Mouse (Mus musculus) right cerebral cortex, postnatal 25 days (tissue): ENCODE data around the gene Zfp874a.
"Not testable (repeated sequence)": the region's sequence is repeated elsewhere in the genome, so short reads cannot be mapped to it uniquely, and the experiment has no call there.

Experiments
- DNase-seq: peaks from one replicate; pipeline ENCODE4 v3.0.0; 2022

Zfp874a gene

DNA sequence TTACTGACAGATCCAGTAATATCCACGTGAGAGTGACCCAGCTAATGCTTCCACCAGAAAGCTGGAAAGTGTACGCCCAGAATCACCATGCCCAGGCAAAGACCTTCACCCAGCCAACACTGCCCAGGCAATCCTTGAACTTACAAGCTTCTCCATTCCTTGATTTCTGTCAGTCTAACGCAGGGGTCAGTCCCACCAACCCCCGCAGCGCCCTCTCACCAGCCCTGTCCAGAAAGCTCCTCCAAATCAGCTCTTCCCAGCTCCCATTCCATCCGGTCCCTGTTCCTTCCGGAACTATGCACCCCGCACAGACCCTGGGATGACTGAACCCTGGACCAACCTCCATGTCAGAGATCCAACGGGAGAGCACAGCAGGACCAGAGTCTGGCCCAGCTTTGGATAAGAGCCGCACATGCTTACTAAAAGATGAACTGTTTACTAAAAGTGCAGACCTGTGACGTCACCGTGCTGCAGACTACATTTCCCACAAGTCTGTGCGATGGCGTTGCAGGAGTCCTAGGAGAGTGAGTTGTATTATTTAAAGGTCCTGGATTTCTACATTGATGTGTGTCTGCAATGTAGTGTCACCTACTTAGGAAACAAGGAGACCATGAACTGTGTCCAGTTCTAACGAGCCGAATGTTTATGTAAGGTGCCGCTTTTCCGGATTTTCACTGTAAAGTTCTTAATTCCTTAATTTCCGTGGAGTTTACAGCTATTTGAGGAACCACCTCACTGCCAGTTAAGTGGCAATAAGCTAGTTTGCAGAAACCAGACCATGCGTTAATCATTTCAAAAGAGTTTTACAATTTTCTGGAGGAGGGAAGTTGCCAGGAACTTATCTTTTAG is at the start of gene Zfp874a:
Zfp874a (minus strand) TSS at position 453 of the 849 bp plus-strand sequence.
- DNase-seq: peak; percentile 88

DNA sequence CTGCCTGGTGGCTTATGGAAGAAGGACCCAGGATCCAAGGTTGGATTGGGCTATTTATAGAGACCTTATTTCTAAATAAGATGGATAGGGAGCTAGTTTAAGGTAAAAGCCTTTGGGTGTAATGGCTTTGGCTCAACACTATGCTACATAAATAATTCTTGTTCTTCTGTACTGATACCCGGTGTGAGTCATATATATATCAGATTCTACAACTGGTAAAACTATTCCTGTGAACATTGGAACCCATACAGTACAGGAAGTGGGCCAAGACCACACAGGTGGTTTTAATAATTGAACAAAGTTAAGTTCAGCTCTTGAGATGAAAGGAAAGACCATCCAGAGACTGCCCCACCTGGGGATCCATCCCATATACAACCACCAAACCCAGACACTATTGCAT is 49.5 kb upstream of the Zfp874a start:
- no peak for DNase-seq

DNA sequence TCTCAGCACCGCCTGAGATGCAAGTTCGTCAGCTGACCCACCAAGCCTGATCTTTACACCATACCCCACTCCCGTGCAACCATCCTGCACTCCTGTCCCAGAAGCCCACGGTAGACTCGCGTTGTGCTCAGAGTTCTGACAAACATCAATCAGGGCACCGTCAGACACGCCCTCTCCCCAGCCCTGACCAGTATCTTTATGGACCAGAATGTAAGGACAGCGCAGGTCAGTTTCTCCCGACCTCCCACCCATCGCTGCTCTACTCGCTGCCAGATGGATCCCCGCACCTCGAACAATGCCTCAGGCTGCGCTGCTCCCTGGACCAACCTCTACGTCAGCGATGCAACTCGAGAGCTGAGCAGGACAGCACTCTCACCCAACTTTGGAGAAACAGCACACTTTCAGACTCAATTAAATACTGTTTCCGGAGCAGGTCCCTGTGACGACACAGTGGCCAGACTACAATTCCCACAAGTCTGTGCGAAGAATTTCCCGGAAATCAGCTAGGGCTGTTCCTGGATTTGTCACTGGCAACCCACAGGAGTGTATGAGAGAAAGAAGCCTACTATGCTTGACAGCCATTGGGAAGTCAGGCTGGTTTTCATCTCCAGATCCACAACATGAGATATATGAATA is 48.8 kb upstream of the Zfp874a start, which contains the start of gene Zfp58:
Zfp58 (minus strand) TSS at position 472 of the 636 bp plus-strand sequence.
- DNase-seq: peak; percentile 83

DNA sequence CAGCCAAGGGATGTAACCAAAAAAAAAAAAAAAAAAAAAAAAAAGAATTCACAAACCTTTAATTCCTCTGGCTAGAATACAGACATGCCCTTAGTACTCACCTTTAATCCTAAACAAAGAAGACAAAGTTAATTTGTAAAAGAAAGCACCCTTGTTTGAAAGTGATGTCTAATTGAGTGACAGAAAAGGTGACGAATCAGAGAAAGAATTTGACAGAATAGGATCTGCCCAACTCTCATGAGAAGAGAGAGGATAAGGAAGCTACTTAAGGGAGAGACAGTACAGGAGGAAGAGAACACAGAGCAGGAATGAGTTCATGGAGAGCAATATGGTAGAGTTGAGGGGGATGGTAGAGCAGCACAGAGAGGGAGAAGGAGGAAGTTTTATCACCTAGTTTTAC is 44.2 kb upstream of the Zfp874a start:
- DNase-seq: no peak

DNA sequence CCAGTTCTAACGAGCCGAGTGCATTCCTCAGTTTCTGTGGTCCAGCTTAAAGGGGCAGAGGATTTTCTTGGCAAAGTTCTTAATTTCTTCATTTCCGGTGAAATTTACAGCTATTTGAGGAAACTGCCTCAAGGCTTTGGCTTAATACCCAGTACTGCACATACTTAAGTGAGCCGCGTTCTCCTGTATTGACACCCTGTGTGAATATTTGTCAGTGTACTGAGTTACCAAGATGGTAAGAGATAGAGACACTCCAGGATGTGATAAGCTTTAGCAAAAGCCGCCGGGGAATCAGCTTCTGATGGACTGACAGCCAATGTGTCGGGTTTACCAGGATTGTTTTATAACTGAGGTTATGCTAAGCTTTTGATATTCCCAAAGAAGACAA is 33.0 kb upstream of the Zfp874a start:
- no peak for DNase-seq

DNA sequence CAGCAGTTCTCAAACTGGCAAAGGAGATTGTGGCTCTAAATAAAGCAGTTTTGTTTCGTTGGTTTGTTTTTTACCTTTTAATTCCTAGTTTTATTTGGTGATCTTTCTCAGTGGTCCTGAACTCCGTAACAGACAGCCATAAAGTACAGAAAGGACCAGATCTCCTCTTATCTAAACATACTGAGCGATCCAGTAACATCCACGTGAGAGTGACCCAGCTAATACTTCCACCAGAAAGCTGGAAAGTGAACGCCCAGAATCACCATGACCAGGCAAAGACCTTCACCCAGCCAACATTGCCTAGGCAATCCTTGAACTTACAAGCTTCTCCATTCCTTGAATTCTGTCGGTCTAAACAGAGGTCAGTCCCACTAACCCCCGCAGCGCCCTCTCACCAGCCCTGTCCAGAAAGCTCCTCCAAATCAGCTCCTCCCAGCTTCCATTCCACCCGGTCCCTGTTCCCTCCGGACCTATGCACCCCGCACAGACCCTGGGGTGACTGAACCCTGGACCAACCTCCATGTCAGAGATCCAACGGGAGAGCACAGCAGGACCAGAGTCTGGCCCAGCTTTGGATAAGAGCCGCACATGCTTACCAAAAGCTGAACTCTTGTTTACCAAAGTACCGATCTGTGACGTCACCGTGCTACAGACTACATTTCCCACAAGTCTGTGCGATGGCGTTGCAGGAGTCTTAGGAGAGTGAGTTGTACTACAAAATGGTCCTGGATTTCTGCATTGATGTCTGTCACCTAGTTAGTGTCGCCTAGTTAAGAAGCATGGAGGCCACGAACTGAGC is 32.4 kb upstream of the Zfp874a start, which contains the start of gene Zfp874b:
Zfp874b (minus strand) TSS at position 634 of the 799 bp plus-strand sequence.
- DNase-seq: peak; percentile 86

DNA sequence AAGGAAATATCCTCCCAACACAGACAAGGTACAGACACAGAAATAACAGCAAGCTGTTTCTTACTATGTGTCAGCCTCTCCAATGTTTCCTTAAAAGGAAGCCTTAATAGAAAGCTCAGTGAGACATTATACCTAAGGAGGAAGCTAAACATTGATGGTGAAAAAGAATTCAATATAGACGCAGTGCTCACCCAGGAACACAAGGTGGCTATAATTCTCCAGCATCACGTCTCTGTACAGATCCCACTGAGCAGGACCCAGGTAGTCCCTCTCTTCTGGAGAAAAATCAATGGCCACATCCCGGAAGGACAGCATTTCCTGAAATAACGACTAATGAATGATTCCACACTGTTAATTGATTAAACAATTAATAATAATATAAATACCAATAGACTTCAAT is 30.1 kb upstream of the Zfp874a start:
- DNase-seq: no peak

DNA sequence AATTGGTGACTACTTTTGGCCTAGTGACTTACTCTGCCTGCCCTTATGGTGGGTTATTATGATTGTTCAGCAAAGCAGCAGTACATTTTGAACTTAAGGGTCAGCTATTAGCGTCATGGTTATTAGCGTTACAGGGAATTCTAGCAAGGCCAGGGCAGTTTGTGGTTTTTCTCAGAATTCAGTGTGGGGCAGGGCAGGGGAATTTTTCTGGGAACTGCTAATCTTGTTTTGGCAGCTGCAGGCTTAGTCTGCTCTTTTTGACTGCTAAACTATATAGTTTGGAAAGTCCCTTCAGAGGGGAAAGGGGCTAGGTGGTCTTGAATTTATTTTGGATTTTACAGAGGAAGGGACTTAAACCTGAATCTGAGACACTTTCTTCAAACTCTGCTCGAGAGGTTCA is 17.9 kb upstream of the Zfp874a start:
- DNase-seq: no peak

DNA sequence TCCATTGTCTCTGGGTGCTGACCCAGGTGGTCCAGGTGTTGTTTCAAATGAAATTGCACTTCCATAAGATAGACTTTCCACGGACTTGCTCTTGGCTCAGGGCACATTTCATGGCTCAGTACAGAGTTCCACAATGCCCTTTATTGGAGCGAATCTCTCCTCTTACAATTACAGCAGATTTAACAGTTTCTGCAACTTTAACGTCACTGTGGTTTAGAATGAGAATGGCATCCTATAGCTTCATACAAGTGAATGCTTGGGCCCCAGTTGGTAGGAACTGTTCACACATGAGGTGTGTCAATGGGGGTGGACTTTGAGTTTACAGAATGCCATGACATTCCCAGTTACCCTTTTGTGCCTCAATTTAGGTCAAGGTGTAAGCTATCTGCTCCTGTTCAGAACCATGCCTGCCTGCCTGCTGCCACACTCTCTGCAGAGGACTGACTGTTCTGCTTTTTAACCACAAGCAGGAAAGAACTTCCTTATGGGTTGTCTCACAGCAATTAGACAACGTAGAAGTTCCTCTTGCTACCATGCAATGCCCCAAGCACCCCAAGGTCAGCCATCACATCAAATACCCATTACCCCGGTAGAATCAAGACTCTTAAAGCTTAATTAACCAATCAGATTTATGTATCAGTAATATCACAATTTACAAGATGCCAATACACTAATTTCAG is 12.2 kb upstream of the Zfp874a start:
- not testable (repeated sequence) for DNase-seq

DNA sequence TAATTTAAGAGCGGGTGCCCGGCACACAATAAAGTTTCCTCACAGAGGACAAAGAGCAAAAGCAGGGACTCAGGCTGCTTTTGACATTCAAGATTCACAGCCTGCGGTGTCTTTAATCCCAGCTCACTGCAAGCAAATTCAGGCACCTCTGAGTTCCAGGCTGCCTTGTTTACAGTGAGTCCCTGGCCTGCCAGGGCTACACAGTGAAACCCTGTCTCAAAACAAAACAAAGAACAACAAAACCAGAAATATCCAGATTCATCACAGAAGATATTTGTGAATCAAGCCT is 541 bp upstream of the Zfp874a start:
- DNase-seq: no peak

DNA sequence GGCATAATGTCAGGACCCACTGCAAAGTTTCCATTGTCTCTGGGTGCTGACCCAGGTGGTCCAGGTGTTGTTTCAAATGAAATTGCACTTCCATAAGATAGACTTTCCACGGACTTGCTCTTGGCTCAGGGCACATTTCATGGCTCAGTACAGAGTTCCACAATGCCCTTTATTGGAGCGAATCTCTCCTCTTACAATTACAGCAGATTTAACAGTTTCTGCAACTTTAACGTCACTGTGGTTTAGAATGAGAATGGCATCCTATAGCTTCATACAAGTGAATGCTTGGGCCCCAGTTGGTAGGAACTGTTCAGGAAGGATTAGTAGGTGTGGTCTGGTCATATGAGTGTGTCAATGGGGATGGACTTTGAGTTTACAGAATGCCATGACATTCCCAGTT is 14.3 kb downstream of the Zfp874a start:
- not testable (repeated sequence) for DNase-seq

DNA sequence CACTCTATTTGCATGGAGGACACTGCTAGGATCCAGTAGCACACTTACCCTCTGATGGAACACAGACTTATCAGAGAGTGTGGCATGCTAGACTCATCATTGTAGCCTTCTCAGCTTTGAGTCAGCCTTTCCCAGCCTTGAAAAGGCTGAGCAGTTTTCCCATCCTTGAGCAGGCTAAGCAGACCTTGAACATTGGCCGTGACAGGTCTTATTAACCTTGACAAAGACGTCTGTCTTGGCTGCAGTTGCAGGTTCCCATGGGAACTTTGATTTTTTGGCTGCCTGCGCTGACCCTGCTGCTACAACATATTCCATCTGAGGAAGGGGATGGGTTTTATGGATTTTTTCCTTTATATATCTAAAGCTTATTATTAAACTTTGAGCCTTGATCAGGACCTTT is 23.3 kb downstream of the Zfp874a start:
- no peak for DNase-seq

DNA sequence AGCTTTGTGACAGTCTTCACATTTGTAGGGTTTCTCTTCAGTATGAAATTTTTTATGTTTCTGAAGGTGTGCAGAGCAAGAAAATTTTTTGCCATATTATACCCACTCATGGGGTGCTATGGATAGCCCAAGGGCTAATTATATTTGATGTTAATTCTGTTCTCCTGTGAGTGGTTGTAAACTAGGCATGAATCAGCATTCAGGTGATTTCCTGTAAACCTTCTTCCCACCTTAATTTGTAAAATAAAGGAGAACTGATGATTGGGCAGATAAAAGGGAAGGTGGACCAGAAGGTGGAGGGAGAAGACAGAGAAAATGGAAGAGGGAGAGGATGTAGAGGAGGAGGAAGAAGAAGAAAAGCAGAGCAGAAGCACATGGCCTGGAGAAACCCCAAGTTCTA is 25.7 kb downstream of the Zfp874a start:
- DNase-seq: not testable (repeated sequence)

DNA sequence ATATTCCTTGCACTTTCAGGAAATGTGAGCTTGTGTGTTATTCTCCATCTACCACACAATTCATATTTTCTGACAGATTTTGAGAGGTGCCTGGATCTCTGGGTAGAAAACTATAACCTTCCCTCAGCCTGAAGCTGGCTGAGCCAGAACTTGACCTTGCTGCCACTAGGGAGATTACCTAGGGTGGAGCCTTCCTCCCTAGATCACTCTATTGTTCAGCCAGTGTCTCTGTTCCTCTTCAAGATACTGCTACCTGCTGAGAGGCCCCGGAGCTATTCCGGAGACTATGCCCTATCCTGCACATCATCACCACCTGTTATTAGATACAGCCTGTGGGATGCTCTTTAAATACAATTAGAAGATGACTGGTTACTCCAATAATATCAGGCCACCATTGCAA is 28.9 kb downstream of the Zfp874a start:
- DNase-seq: not testable (repeated sequence)

DNA sequence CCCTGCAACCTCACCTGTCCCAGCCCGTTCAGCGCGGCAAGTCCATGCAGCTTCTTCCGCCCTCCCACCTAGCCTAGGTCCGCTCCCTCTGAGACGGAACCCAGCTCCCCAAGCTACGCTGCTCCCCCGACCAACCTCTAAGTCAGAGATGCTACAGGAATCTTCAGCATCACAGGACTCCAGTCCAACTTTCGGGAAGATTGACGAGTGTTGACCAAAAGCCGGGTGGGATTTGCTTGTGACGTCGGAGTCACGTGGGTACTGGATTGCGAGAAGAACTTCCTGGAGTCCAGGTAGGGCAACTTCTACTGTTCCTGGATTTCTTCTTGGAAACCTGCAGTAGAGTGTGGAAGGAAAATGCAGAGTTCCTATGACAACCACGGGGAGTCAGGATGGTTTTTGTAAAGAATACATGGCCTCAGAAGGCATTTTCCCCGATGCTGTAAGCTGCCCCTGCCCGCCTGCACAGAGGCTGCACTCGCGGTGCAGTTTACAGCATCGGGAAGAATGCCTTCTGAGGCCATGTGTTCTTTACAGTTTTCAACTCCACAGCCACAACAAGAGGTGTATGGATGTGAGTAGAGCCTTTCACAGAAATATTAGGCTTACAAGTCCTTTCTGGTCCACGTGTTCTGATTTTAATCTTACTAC is 30.1 kb downstream of the Zfp874a start, which contains the start of gene Zfp459:
Zfp459 (minus strand) TSS at position 212 of the 651 bp plus-strand sequence.
- DNase-seq: peak; percentile 54

DNA sequence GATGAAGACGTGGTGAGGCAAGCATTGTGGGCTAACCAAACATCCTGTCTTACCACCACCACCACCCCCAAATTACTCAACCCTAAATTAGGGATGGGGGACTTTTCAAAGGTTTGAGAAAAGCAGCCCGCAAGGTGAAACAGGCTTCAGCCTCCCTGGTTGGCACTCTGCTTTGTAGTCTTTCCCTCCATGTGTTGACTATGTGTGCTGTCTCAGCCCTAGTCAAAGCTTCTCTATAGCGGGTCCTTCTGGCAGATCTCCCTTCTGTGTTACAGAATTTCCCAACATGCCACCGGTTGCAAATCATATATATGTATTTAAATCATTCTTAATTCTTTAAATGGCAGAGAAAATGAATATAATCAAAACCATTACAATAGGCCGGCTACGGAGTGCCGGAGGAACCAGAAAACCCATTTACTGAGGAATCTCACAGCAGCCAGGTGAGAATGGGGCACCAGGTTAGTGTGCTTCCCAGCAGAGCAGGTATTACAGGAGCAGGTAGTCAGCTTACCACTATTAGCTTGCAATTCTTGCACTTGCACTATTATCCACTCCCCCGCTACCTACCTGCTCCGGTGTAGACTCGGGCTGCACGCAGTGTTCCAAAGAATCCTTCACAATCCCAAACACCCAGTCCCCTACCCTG is 30.7 kb downstream of the Zfp874a start:
- peak; percentile 19 for DNase-seq

DNA sequence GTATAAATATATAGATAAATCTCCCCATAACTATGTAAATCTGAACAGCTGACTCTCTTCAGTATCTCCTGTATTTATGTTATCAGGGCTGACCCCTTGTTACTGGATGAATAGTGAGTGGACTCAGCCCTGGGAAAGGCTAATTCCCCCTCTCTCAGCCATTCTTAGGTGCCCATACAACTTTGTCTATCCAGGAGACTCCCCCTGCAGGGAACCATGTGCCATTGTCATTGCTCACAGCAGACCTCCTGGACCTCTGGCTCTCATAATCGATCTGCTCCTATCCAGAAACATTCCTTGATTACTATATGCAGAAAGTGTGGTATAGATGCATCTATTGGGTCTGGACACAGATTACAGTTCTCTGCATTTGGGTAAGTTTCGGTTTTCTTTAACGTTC is 34.6 kb downstream of the Zfp874a start:
- DNase-seq: no peak

DNA sequence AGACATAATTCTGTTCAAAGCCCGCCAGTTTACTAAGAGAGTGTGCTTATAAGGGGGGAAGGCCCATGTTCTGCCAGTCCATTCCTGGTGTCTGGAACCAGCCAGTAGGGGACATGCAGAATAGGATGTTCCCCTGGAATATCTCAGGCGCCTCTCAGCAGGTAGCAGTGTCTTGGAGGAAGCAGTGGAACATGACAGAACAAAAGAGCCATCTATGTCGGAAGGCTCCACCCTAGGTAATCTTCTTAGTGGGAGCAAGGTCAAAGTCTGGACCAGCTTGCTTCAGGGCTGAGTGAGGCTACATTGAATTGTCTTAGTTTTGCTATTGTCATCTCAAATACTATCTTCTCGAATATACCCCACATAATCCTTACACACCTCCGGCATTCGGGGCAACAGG is 35.7 kb downstream of the Zfp874a start:
- DNase-seq: no peak

DNA sequence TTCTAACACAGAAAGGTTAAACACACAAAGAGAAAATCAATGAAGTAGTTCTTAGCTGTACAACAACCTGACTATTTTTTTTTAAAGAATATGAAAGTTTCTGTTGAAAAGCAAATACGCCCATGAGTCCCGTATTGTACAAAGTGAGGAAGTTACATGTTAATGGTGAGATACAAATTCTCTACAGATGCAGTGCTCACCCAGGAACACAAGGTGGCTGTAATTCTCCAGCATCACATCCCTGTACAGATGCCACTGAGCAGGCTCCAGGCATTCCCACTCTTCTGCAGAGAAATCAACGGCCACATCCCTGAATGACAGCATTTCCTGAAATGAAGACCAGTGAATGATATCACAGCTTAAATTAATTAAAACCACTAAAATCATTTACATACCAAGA is 37.8 kb downstream of the Zfp874a start:
- not testable (repeated sequence) for DNase-seq

DNA sequence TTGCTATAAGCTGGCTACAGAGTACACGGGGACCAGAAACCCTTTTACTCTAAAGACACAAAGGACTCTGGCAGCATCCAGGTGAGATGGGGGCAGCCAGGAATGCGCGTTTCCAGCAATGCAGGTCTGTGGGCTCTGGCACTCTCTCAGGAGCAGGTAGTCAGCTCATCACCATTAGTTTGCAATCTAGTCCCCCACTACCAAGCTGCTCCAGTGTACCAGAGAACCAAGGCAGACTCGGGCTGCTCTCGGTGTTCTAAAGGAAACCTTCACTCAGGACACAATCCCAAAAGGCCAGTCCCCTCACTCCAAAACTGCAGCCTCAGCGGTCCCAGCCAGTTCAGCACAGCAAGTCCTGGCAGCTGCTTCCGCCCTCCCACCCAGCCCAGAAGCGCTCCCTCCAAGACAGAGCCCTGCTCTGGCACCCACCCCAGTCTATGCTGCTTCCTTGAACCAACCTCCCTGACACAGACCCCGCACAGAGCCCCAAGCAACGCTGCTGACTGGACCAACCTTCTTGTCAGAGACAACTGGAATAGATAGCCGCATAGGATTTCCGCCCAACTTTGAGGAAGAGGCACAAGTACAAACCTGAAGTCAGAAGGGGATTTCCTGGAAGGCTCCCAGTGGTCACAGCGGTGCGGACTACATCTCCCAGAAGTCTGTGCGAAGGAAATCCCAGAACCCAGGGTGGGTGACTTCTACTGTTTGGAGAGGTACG is 52.1 kb downstream of the Zfp874a start, which contains the start of gene Zfp429:
Zfp429 (minus strand) TSS at position 637 of the 721 bp plus-strand sequence.
- DNase-seq: peak; percentile 74

DNA sequence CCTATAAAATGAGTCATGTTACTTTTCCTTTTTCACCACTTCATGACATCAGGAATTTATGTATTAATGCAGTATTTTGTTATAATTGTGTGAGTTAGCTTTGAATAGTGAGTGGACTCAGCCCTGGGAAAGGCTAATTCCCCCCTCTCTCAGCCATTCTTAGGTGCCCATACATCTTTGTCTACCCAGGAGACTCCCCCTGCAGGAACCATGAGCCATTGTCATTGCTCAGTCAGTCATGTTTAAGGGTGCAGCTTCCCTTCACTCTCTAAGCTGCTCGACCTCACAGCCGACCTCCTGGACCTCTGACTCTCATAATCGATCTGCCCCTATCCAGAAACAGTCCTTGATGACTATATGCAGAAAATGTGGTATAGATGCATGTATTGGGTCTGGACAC is 75.2 kb downstream of the Zfp874a start:
- not testable (repeated sequence) for DNase-seq
